Mouse (Mus musculus) limb, embryonic 11.5 days (tissue): ENCODE data around the gene Cbln3. TPM values are rescaled to one million over a fixed set of nuclear protein-coding genes. Genes with fewer than 3 reads are reported as not detected.

Experiments used
- ATAC-seq: fragments of 200-750 bp; cut with Nextera tagmentation; 2 replicates; pipeline ENCODE4 v1.8.0; 2017; ENCODE audit warnings: low read depth; ENCODE audit not compliant: insufficient number of reproducible peaks, low FRiP score, low TSS enrichment
- DNase-seq: peaks from one replicate; pipeline ENCODE4 v3.0.0-alpha.2; 2015; ENCODE audit warnings: low spot score
- H3K27ac ChIP-seq: fragments of 300-500 bp; sonication (generic); replicated peaks from 2 replicates; pipeline ENCODE4 v1.5.1; 2014; ENCODE audit warnings: low read depth, mild to moderate bottlenecking, low read length
- H3K27me3 ChIP-seq: fragments of 300-500 bp; sonication (generic); 2 replicates; pipeline ENCODE4 v1.6.1; 2014; ENCODE audit warnings: mild to moderate bottlenecking, low read length, mixed read lengths; ENCODE audit not compliant: control insufficient read depth, insufficient read depth
- H3K36me3 ChIP-seq: fragments of 300-500 bp; sonication (generic); 2 replicates; pipeline ENCODE4 v1.6.1; 2014; ENCODE audit warnings: mild to moderate bottlenecking, low read length, moderate library complexity, mixed read lengths; ENCODE audit not compliant: control insufficient read depth, insufficient read depth
- H3K4me1 ChIP-seq: fragments of 300-500 bp; sonication (generic); 2 replicates; pipeline ENCODE4 v1.6.1; 2014; ENCODE audit warnings: low read length, mixed read lengths; ENCODE audit not compliant: control insufficient read depth, insufficient read depth
- H3K4me2 ChIP-seq: fragments of 300-500 bp; sonication (generic); 2 replicates; pipeline ENCODE4 v1.6.1; 2014; ENCODE audit warnings: low read depth, mild to moderate bottlenecking, moderate library complexity; ENCODE audit not compliant: severe bottlenecking
- H3K4me3 ChIP-seq: fragments of 300-500 bp; sonication (generic); 2 replicates; pipeline ENCODE4 v1.5.1; 2014; ENCODE audit warnings: low read depth, low read length
- H3K9ac ChIP-seq: fragments of 300-500 bp; sonication (generic); 2 replicates; pipeline ENCODE4 v1.6.1; 2014; ENCODE audit warnings: mild to moderate bottlenecking, low read length
- H3K9me3 ChIP-seq: fragments of 300-500 bp; sonication (generic); 2 replicates; pipeline ENCODE4 v1.6.1; 2016; ENCODE audit warnings: low read length; ENCODE audit not compliant: control insufficient read depth
- WGBS: fragments of 180-500 bp; shearing (Covaris S2); extraction: QIAGEN DNeasy Blood & Tissue Kit; methylation state at CpG from one replicate; pipeline ENCODE4 v1.1.7; 2014; 5-methylcytosine and 5-hydroxymethylcytosine counted together
- polyA plus RNA-seq: library from polyadenylated mRNA; unstranded; fragments of >200 nt; fragmentation: Nextera tagmentation; extraction: Ambion mirVana; gene quantifications from 2 replicates; pipeline ENCODE4 v1.2.1, GENCODE M21; 2014

Gene Cbln3
- polyA plus RNA-seq, 1 experiment from 2014 or later, result 0.27 TPM

GRCm38 (mm10) chr14:55873714-55874683 lies 10.2 kb downstream of the Cbln3 start:
- no peak overlapping the region; the same call in 1 of the 2 replicates for H3K4me2 ChIP-seq
- DNase-seq (peak; percentile 89), ATAC-seq (peak; percentile 37)
- 16% methylated on average over 30 of the region's 30 CpGs for WGBS
- H3K9me3 ChIP-seq, result no peaks in the 10 kb centered on the region
- H3K36me3 ChIP-seq, result peaks cover 18% of the 10 kb centered on the region
- H3K27me3 ChIP-seq, result no peaks in the 10 kb centered on the region
- H3K9ac ChIP-seq, result 0 out of 2 replicates have a peak overlapping the region, but pooled peaks have one; percentile 39
- no peak overlapping the region for H3K4me3 ChIP-seq
- peaks cover 16% of the 10 kb centered on the region; the same call in 1 of the 2 replicates for H3K4me1 ChIP-seq
- H3K27ac ChIP-seq, result peak overlapping the region; percentile 1; the same call in 1 of the 2 replicates

DNA sequence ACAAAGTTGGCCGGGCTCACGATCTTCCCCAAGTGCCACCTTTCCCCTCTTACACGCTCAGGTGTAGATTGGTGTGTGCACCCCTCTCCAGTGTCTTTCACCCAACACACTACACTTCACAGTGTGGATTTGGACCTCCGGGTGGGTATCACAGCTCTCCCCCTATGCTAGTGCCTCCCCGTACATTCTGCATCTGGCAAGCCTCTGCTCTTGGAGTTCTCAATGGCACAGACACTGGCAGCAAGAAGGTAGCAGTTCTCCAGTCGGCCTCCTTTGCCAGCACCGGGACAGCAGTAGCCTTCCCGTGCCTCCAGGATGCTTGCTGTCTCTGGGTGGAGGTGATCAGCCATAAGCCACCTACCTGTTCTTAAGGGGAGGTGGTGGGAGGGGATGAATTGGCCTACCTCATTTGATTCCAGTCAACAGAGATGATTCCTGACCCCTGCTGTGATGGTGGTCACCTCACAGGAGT lies 10.9 kb downstream of the Cbln3 start:
- ATAC-seq (no peak), DNase-seq (peak; percentile 42)
- Histone ChIP-seq H3K4me1 (peaks cover 13% of the 10 kb centered on the region; the same call in 1 of the 2 replicates), H3K27me3 (no peaks in the 10 kb centered on the region), H3K9ac (no peak overlapping the region), H3K36me3 (peaks cover 21% of the 10 kb centered on the region), H3K9me3 (no peaks in the 10 kb centered on the region), H3K27ac (0 out of 2 replicates have a peak overlapping the region, but pooled peaks have one; percentile 1), H3K4me2 (no peak overlapping the region; the same call in 1 of the 2 replicates), H3K4me3 (no peak overlapping the region)
- 89% methylated on average over 8 of the region's 8 CpGs for WGBS

- no peak overlapping the region for H3K4me2 ChIP-seq
- peaks cover 26% of the 10 kb centered on the region for H3K36me3 ChIP-seq
- H3K9me3 ChIP-seq, result no peaks in the 10 kb centered on the region
- no peak overlapping the region; the same call in 1 of the 2 replicates for H3K9ac ChIP-seq
- DNase-seq, result no peak
- peaks cover 8% of the 10 kb centered on the region; the same call in 1 of the 2 replicates for H3K4me1 ChIP-seq
- H3K27me3 ChIP-seq, result no peaks in the 10 kb centered on the region
- H3K27ac ChIP-seq, result no peak overlapping the region
- no peak for ATAC-seq
- WGBS, result 90% methylated on average over 17 of the region's 17 CpGs
- no peak overlapping the region for H3K4me3 ChIP-seq
Observed at GRCm38 (mm10) chr14:55872551-55872950, 11.6 kb downstream of the Cbln3 start.

- Histone ChIP-seq H3K9ac (no peak overlapping the region), H3K4me2 (no peak overlapping the region), H3K4me1 (peaks cover 6% of the 10 kb centered on the region; the same call in 1 of the 2 replicates), H3K36me3 (peaks cover 26% of the 10 kb centered on the region), H3K27me3 (no peaks in the 10 kb centered on the region), H3K4me3 (no peak overlapping the region), H3K9me3 (no peaks in the 10 kb centered on the region), H3K27ac (no peak overlapping the region)
- WGBS, result 92% methylated on average over 12 of the region's 12 CpGs
- DNase-seq, result no peak
- no peak for ATAC-seq
Observed at GRCm38 (mm10) chr14:55872039-55872438, 12.2 kb downstream of the Cbln3 start.

GRCm38 (mm10) chr14:55869538-55869937 lies 14.7 kb downstream of the Cbln3 start:
- Histone ChIP-seq H3K36me3 (peaks cover 35% of the 10 kb centered on the region), H3K9me3 (no peaks in the 10 kb centered on the region), H3K4me1 (peaks cover 6% of the 10 kb centered on the region; the same call in 1 of the 2 replicates), H3K4me2 (no peak overlapping the region), H3K27me3 (no peaks in the 10 kb centered on the region), H3K27ac (no peak overlapping the region), H3K4me3 (no peak overlapping the region), H3K9ac (no peak overlapping the region)
- ATAC-seq (no peak), DNase-seq (no peak)
- 92% methylated on average over 6 of the region's 6 CpGs for WGBS

DNA sequence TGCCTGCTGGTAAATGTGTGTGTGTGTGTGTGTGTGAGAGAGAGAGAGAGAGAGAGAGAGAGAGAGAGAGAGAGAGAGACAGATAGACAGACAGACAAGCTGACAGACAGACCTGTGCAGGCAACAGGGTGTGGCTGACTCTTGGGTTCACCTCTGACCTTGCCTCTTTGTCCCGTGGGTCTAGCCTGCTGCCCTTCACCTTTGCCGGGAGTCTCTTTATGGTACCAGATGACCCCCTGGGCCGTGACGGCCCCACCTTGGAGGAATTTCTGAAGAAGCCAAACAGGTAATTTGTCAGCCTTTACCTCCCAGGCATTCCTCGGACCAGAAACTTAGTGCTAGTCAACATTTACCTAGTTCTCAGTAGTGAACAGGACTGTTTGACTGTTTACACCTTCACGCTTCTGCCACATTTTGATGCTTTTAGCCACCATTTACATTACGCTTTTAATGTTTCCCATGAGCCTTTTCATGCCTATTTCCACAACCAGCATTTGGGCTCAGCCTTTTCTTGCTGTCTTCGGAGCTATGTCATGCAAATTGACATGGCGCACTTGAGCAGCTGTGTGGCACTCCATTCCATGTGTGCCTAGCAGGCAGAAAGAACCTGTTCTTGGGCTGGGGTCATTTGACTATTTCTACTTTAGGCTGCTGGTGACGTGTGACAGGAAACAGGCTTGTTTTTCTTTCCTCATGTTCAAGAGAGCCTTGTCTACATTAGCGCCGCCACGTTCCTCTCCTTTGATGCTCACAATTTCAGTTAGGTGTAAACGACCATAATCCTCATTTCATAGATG lies 15.8 kb downstream of the Cbln3 start:
- no peak overlapping the region for H3K4me3 ChIP-seq
- H3K4me1 ChIP-seq, result peaks cover 4% of the 10 kb centered on the region
- no peak overlapping the region for H3K4me2 ChIP-seq
- no peaks in the 10 kb centered on the region for H3K27me3 ChIP-seq
- ATAC-seq (no peak), DNase-seq (no peak)
- no peak overlapping the region for H3K9ac ChIP-seq
- H3K9me3 ChIP-seq, result no peaks in the 10 kb centered on the region
- no peak overlapping the region for H3K27ac ChIP-seq
- peaks cover 41% of the 10 kb centered on the region for H3K36me3 ChIP-seq
- WGBS, result 90% methylated on average over 14 of the region's 14 CpGs

GRCm38 (mm10) chr14:55866962-55867361 lies 17.2 kb downstream of the Cbln3 start:
- Histone ChIP-seq H3K4me2 (no peak overlapping the region), H3K27ac (no peak overlapping the region), H3K4me1 (peaks cover 10% of the 10 kb centered on the region), H3K9me3 (no peaks in the 10 kb centered on the region), H3K27me3 (no peaks in the 10 kb centered on the region), H3K9ac (no peak overlapping the region), H3K36me3 (peaks cover 38% of the 10 kb centered on the region), H3K4me3 (no peak overlapping the region)
- WGBS, result 43% methylated on average over 4 of the region's 4 CpGs
- DNase-seq (peak; percentile 81), ATAC-seq (no peak)

- Histone ChIP-seq H3K4me1 (peaks cover 10% of the 10 kb centered on the region), H3K27me3 (no peaks in the 10 kb centered on the region), H3K36me3 (peaks cover 23% of the 10 kb centered on the region), H3K4me3 (no peak overlapping the region), H3K9ac (no peak overlapping the region), H3K27ac (peak overlapping the region; percentile 14; the same call in 1 of the 2 replicates), H3K9me3 (no peaks in the 10 kb centered on the region), H3K4me2 (no peak overlapping the region)
- 31% methylated on average over 7 of the region's 7 CpGs for WGBS
- peak; percentile 87 for DNase-seq
- no peak; the same call in 1 of the 2 replicates for ATAC-seq
Observed at GRCm38 (mm10) chr14:55863773-55864172, 20.4 kb downstream of the Cbln3 start.
